Mouse (Mus musculus): ENCODE measurements around the gene Ctdnep1. TPM values are rescaled to one million over a fixed set of nuclear protein-coding genes. Genes with fewer than 3 reads are reported as not detected.

Ctdnep1 gene
- total RNA-seq, 2 experiments from 2014 or later, result 114 to 123 TPM

- no peak for DNase-seq (ENCODE audit: low spot score in 2 of 2)
Measured at GRCm38 (mm10) chr11:70026689-70027088, 45.7 kb downstream of the Ctdnep1 start.

- no peak for DNase-seq (ENCODE audit: low spot score in 2 of 2)
Measured at GRCm38 (mm10) chr11:70027397-70027796, 46.4 kb downstream of the Ctdnep1 start.

GRCm38 (mm10) chr11:70028401-70029129 lies 47.6 kb downstream of the Ctdnep1 start:
- DNase-seq (ENCODE audit: low spot score in 2 of 2), result no peak

- no peak for DNase-seq (ENCODE audit: low spot score in 2 of 2)
Measured at GRCm38 (mm10) chr11:70029130-70029801, 48.3 kb downstream of the Ctdnep1 start.

GRCm38 (mm10) chr11:70029829-70030550 lies 49.0 kb downstream of the Ctdnep1 start:
- no peak for DNase-seq (ENCODE audit: low spot score in 2 of 2)

GRCm38 (mm10) chr11:70030651-70031320 lies 49.8 kb downstream of the Ctdnep1 start:
- DNase-seq (ENCODE audit: low spot score in 2 of 2), result no peak

- DNase-seq (ENCODE audit: low spot score in 2 of 2), result no peak
Measured at GRCm38 (mm10) chr11:70031321-70031670, 50.3 kb downstream of the Ctdnep1 start.

GRCm38 (mm10) chr11:70038174-70038573 lies 57.2 kb downstream of the Ctdnep1 start:
- no peak for DNase-seq (ENCODE audit: low spot score in 2 of 2)

GRCm38 (mm10) chr11:70039631-70040030 lies 58.7 kb downstream of the Ctdnep1 start:
- DNase-seq (ENCODE audit: low spot score in 2 of 2), result no peak

GRCm38 (mm10) chr11:70040184-70040583 lies 59.2 kb downstream of the Ctdnep1 start:
- DNase-seq (ENCODE audit: low spot score in 2 of 2), result no peak

Small RNAs within 50 kb of the gene (microRNA-seq; reads per million reads assigned to microRNA genes)
- gene Gm44349 (ENCODE audit: borderline number of aligned reads in 2 of 2) (0 reads per million in 2 experiments), gene Mir324 (ENCODE audit: borderline number of aligned reads in 2 of 2) (3,053 to 4,108 reads per million in 2 experiments)

Other genes starting within 250 kb of the Ctdnep1 start
- 10 to 100 TPM; 55.4 to 79.7 TPM for gene Polr2a, start 222.5 kb upstream of the Ctdnep1 start, total RNA-seq (2021)
- gene Slc35g3, start 219.2 kb upstream of the Ctdnep1 start, total RNA-seq (2021), result not detected
- gene Zbtb4, start 215.2 kb upstream of the Ctdnep1 start, total RNA-seq (2021), result 10 to 100 TPM; 48.2 to 71.4 TPM
- 1 to 10 TPM; 1.3 to 3.9 TPM for gene Chrnb1, start 185.2 kb upstream of the Ctdnep1 start, total RNA-seq (2021)
- gene Fgf11, start 179.3 kb upstream of the Ctdnep1 start, total RNA-seq (2021), result 10 to 100 TPM in 1 of 2 experiments, 1 to 10 TPM in 1; 3.0 to 13.0 TPM
- gene Tmem102, start 175.5 kb upstream of the Ctdnep1 start, total RNA-seq (2021), result under 1 TPM; 0.36 to 0.51 TPM
- gene Gm39566, start 165.9 kb upstream of the Ctdnep1 start, total RNA-seq (2021), result not detected
- not detected for gene Spem2, start 162.7 kb upstream of the Ctdnep1 start, total RNA-seq (2021)
- not detected for gene Spem1, start 159.0 kb upstream of the Ctdnep1 start, total RNA-seq (2021)
- gene Nlgn2, start 143.4 kb upstream of the Ctdnep1 start, total RNA-seq (2021), result 10 to 100 TPM; 19.7 to 24.9 TPM
- gene Tmem256, start 142.6 kb upstream of the Ctdnep1 start, total RNA-seq (2021), result 100 to 1,000 TPM; 145 TPM
- 10 to 100 TPM; 38.2 to 46.2 TPM for gene Plscr3, start 134.8 kb upstream of the Ctdnep1 start, total RNA-seq (2021)
- under 1 TPM in 1 of 2 experiments, not detected in 1; 0.38 TPM for gene Tnk1, start 122.4 kb upstream of the Ctdnep1 start, total RNA-seq (2021)
- gene Tmem95, start 103.1 kb upstream of the Ctdnep1 start, total RNA-seq (2021), result not detected
- 1 to 10 TPM; 3.6 to 6.0 TPM for gene Kctd11, start 99.8 kb upstream of the Ctdnep1 start, total RNA-seq (2021)
- gene Acap1, start 85.6 kb upstream of the Ctdnep1 start, total RNA-seq (2021), result 1 to 10 TPM in 1 of 2 experiments, under 1 TPM in 1; 0.43 to 1.5 TPM
- gene 2810408A11Rik, start 80.2 kb upstream of the Ctdnep1 start, total RNA-seq (2021), result under 1 TPM; 0.29 to 0.86 TPM
- gene Neurl4, start 80.1 kb upstream of the Ctdnep1 start, total RNA-seq (2021), result 10 to 100 TPM; 48.5 to 53.9 TPM
- 10 to 100 TPM; 47.3 to 52.4 TPM for gene Gps2, start 67.3 kb upstream of the Ctdnep1 start, total RNA-seq (2021)
- gene Eif5a, start 59.2 kb upstream of the Ctdnep1 start, total RNA-seq (2021), result 100 to 1,000 TPM; 579 to 673 TPM
- gene Ybx2, start 45.4 kb upstream of the Ctdnep1 start, total RNA-seq (2021), result 10 to 100 TPM; 14.2 to 32.6 TPM
- gene Slc2a4, start 33.0 kb upstream of the Ctdnep1 start, total RNA-seq (2021), result 100 to 1,000 TPM in 1 of 2 experiments, 10 to 100 TPM in 1; 70.7 to 200 TPM
- gene Cldn7, start 16.4 kb upstream of the Ctdnep1 start, total RNA-seq (2021), result under 1 TPM in 1 of 2 experiments, not detected in 1; 0.66 TPM
- 10 to 100 TPM; 62.7 to 81.3 TPM for gene Elp5, start 1.4 kb downstream of the Ctdnep1 start, total RNA-seq (2021)
- 100 to 1,000 TPM; 436 to 473 TPM for gene Gabarap, start 10.0 kb downstream of the Ctdnep1 start, total RNA-seq (2021)
- gene Phf23, start 14.6 kb downstream of the Ctdnep1 start, total RNA-seq (2021), result 10 to 100 TPM; 51.5 to 57.5 TPM
- gene Dvl2, start 19.4 kb downstream of the Ctdnep1 start, total RNA-seq (2021), result 10 to 100 TPM; 13.8 to 14.9 TPM
- gene Acadvl, start 34.3 kb downstream of the Ctdnep1 start, total RNA-seq (2021), result 1,000 to 10,000 TPM in 1 of 2 experiments, 100 to 1,000 TPM in 1; 522 to 1,041 TPM
- gene Dlg4, start 35.8 kb downstream of the Ctdnep1 start, total RNA-seq (2021), result 10 to 100 TPM; 24.6 to 33.0 TPM
- gene Asgr1, start 72.9 kb downstream of the Ctdnep1 start, total RNA-seq (2021), result under 1 TPM in 1 of 2 experiments, not detected in 1; 0.50 TPM
- 1 to 10 TPM in 1 of 2 experiments, under 1 TPM in 1; 0.83 to 2.5 TPM for gene Asgr2, start 111.5 kb downstream of the Ctdnep1 start, total RNA-seq (2021)
- 1 to 10 TPM; 3.8 to 9.2 TPM for gene Mgl2, start 149.2 kb downstream of the Ctdnep1 start, total RNA-seq (2021)
- 1 to 10 TPM; 2.5 to 9.2 TPM for gene Clec10a, start 175.0 kb downstream of the Ctdnep1 start, total RNA-seq (2021)
- gene Slc16a11, start 231.6 kb downstream of the Ctdnep1 start, total RNA-seq (2021), result 1 to 10 TPM in 1 of 2 experiments, under 1 TPM in 1; 0.53 to 1.1 TPM
- 1 to 10 TPM; 2.4 to 2.9 TPM for gene Slc16a13, start 239.9 kb downstream of the Ctdnep1 start, total RNA-seq (2021)
- gene Bcl6b, start 248.6 kb downstream of the Ctdnep1 start, total RNA-seq (2021), result 10 to 100 TPM in 1 of 2 experiments, 1 to 10 TPM in 1; 7.4 to 22.5 TPM